Mouse (Mus musculus) kidney, adult 9 months (tissue): ENCODE data around the gene Hfe2.
"Not testable (repeated sequence)": the region's sequence is repeated elsewhere in the genome, so short reads cannot be mapped to it uniquely, and the experiment has no call there.

Source experiments
- DNase-seq: peaks from one replicate; pipeline ENCODE4 v3.0.0; 2022

Hfe2 gene

DNA sequence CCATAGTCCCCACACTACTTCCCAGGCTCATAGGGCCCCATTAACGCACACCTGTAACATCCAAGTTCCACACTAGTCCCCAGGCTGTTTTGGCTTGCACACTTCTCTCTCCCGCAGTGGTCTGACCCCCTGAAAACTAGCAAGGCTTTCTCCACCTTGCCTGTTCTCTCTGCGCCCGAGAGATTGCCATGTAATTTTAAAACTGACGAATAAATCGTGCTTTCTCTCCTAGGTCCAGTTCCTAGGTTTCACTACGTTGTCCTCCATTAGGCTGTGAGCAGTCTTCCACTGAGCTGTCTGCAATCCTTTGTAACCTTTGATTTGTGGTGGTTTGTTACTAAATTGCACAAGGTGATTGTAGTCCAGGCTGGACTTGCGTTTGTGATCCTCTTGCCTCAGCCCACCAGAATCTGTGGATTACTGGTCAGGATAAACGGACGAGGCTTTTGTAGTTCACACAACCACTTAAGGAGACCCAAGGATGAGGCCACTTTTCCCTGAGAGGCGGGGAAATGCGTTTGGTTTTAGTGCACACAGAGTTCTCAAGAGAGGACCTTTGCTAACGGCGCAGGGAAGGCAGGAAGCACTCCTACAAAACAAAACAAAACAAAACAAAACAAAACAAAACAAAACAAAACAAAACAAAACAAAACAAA, 28.2 kb upstream of the Hfe2 start:
- DNase-seq: not testable (repeated sequence)

- peak; percentile 82 for DNase-seq
These were observed 27.4 kb upstream of the Hfe2 start for GRCm38 (mm10) chr3:96497451-96498028.

DNA sequence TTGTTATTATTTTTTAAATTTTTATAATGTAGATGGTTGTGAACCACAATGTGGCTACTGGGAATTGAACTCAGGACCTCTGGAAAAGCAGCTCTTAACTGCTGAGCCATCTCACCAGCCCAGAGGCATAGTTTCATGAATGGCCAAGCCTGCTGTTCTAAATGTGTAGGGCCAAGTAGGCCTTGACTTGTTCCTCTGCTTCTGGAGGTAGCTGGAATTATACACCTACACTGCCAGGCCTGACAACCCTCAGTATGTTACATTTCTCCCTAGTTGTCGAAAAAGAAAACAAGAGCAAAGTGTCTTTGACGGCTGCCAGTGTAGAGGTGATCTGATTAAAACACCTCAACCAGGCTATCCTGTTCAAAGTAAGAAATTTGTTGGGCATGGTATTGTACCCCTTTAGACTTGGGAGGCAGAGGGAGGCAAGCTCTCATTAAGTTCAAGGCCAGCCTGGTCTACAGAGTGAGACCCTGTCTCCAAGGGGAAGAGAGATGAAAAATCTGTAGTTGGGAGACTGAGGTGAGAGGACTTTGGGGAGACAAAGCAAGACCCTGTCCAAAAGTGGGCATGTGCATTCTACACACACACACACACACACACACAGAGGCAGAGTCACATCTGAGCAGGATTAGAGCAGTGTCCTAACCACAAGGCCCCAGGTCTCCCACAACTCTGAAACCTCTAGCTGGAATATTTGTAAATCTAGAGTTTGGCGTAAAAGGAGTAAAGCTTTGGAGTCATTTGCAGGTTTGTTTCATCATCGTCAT, 26.3 kb upstream of the Hfe2 start:
- no peak for DNase-seq

DNA sequence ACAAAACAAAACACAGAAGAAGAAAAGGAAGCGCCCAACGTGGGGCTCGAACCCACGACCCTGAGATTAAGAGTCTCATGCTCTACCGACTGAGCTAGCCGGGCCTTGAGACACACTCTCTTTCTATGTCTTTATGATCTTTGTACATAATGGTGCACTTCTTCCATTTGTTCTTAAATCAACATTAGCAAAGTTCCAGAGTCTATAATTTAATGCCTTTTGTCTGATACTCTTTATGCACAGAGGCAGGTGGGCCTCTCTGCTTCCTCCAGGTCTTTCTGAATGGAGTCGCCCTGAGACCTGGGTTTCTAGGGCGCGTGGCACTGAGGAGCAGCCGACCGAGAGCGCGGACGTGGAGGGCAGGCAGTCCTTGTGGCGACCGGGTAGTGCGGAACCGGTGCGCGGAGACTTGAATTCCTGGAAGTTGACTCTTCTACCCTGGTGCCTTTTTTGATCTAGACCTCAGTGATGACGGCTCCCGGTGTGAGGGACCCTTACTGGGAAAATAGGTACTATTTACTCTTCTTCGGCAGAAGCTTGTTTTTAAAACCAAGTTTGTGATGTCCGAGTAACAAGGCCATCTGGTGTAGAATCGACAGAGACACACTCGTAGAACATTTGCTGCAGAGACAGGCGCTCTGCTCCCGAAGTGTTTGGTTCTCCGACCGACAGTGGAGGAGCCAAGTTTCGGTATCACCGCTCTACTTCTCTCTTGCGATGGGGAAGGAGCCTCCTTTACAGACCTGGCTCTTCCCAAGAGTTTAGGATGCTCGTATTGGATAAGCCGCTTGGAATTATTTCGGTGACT, 25.3 kb upstream of the Hfe2 start:
- peak; percentile 86 for DNase-seq

- peak; percentile 97 for DNase-seq
These were observed 24.7 kb upstream of the Hfe2 start for GRCm38 (mm10) chr3:96500289-96500621.

- DNase-seq: peak; percentile 92
These were observed 24.2 kb upstream of the Hfe2 start for GRCm38 (mm10) chr3:96500691-96501265.

DNA sequence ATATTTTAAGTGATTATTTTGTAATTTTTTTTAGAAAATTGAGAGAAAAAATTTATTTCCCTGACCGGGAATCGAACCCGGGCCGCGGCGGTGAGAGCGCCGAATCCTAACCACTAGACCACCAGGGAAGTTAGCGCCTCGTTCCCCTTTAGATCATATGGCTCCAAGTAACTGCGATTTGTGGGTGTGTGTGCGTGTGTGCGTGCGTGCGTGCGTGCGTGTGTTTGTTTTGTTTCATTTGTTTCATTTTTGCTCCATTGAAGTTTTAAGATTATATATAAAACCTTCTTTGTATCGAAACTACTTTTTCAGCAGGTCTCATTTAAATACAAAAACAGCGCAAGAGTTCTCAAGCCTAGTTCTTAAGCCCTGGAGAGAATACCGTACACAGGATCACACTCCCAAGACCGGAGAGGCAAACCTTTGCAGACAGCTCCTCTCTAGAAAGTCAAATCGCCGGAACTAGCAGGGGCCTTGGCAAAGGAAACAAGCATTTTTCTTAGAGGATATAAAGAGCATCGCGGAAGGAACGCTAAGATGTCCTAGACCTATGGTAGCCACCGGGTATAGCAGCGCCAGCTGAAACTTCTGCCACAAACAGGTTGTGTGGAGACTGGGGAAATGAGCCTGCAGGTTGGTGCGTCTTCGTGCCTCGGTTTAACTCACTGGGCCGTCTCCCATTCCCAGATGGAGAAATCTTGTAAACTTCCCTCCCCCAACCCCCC, 23.4 kb upstream of the Hfe2 start:
- DNase-seq: peak; percentile 89

- peak; percentile 26 for DNase-seq
These were observed 22.5 kb upstream of the Hfe2 start for GRCm38 (mm10) chr3:96502181-96503082.

GRCm38 (mm10) chr3:96503083-96503450, 21.9 kb upstream of the Hfe2 start:
- peak; percentile 79 for DNase-seq

DNA sequence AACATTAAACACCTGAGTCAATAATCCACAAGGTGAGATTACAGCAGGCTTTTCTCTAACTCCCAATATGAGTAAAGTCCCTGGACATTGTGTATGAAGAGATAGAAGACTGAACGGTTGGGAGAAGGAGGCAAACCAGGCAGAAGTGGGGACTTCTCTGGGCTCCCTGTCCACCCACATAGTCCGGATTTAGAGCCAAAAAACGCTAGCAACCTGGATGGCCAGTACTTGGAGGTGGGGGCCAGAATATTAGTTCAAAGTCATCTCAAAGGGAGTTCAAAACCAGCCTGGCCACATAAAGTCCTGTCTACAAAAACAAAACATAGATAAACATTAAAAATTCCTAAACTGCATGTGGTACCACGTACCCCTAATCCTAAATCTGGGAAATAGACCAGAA, 21.0 kb upstream of the Hfe2 start:
- no peak for DNase-seq

DNA sequence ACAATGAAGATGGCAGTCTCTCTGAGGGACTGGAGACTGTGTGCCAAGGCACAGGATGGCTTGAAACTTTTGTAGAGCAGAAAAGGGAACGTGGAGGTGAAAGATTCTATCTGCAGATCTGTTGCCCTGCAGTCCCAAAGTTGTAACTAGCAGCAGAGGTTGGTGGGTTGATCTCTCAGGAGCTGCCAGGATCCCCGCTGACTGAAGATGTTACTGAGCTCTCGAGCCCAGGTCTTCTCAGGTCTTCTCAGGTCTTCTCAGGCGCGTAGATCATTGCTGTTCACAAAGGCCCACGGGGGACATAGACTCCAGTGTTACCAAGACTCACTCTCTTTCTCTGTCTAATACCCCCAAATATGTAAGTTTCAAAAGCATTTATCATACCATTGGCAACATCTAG, 20.0 kb upstream of the Hfe2 start:
- no peak for DNase-seq

DNA sequence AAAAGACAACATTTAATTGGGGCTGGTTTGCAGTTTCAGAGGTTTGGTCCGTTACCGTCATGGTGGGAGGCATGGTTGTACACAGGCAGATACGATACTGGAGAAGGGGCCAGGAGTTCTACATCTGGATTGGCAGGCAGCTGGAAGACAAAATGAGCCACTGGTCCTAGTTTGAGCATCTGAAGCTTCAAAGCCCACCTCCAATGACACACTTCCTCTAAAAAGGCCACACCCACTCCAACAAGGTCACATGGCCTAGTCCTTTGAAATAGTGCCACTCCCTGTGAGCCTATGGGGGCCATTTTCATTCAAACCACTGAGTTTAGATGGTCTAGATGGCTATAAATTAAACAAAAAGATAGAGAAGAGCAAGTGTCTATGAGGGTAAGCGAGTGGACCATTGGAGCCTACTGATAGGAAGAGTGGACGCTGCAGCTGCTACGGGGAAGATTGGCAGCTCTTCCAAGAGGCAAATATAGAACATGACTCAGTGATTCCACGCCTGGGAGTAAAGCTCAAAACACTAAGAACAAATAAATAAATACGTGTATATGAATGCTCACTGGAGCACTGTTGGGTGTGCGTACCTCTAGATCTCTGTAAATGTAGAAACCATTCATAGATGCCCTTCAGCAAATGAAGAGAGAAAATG, 18.4 kb upstream of the Hfe2 start:
- DNase-seq: no peak

DNA sequence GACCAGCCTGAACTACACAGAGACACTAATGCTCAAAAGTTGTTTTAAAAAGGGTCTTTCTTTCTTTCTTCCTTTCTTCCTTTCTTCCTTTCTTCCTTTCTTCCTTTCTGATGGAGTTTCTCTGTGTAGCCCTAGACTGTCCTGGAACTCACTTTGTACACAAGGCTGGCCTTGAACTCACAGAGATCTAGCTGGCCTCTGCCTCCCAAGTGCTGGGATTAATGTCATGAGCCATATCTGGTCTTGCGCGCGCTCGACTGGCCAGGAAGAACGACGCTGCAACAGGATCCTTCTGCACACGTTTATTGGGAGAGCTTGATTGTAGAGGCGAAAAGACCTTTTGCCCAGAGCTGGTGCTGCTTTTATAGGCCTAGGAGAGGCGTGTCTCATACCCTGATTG, 17.0 kb upstream of the Hfe2 start:
- not testable (repeated sequence) for DNase-seq

DNA sequence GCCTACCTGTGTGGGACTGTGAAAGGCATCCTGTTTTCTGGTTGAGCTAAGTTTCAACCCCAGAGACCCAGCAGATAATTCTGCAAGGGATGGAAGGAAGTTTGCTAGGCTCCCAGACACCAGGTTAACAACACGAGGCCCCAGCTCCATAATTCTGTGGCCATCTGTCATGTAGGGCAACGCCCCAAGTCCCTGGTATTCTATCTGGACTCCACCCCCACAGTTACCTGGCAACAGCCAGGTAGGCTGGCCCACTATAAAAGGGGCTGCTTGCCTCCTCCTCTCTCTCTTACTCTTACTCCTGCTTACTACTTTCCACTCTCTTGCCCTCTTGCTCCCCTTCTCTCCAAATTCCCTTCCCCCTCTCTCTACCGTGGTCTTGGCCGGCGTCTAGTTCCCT, 4.8 kb upstream of the Hfe2 start:
- no peak for DNase-seq

DNA sequence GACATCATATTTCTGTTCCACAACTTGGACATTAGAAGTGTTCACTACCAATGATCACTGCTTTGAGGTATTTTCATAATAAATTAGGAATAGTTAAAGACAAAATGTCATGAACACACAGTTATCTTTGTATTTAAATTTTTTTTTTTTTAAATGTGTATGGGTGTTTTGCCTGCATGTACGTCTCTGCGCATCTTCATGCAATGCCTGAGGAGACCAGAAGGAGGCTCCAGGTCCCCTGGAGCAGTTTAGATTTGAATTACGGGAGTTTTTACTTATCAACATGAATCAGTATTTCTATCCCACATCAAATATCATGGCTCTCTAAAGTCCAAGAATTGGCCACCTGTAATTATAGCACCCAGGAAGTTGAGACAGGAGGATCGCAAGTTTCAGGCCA, 2.8 kb upstream of the Hfe2 start:
- DNase-seq: no peak

DNA sequence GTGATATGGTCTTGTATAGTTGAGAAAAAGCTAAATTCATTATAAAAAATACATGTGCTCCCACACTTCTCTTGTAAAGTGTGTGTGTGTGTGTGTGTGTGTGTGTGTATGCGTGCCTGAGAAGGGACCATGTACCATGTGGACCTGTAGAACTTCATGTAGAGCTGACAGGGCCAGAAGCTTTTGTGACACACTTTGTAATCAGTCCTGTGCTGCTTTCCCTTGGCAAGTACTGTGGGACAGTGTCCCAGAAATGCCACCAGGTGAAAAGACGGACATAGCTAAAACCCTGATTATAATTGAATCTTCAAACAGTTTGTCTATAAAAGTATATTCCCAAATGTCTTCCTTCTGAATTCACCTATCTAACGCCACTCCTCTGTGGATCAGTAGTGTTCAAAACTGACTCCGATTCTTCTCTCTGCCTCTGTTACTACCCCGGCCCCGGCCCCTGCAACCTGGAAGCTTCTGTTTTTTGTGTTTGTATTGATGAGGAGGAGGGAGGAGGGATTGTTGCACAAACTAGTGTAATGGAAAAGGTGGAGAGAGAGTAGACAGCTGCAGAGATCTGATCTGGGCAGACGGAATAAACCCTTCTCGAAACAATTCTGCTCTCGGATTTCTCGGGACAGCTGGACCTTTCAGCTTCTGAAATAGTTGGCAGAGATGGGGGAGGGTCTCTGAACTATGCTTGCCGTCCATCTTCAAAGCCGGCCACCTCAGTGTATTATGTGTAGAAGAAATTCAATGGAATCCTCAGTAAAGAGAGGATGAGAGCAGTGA, 753 bp upstream of the Hfe2 start:
- DNase-seq: no peak

GRCm38 (mm10) chr3:96526013-96526762, 1.2 kb downstream of the Hfe2 start:
- no peak for DNase-seq

DNA sequence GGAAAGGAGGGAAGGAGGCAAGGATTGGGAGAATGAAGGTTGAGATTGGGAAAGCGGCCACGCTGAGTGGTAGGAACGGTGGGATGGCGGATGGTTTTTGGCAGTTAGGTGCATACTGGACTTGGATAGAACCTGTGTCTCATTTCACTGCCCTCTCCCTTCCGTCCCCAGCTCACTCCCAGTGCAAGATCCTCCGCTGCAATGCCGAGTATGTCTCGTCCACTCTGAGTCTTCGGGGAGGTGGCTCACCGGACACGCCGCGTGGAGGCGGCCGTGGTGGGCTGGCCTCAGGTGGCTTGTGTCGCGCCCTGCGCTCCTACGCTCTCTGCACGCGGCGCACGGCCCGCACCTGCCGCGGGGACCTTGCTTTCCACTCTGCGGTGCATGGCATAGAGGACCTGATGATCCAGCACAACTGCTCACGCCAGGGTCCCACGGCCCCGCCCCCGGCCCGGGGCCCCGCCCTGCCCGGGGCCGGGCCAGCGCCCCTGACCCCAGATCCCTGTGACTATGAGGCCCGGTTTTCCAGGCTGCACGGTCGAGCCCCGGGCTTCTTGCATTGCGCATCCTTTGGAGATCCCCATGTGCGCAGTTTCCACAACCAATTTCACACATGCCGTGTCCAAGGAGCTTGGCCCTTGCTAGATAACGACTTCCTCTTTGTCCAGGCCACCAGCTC, 2.0 kb downstream of the Hfe2 start:
- DNase-seq: no peak

DNA sequence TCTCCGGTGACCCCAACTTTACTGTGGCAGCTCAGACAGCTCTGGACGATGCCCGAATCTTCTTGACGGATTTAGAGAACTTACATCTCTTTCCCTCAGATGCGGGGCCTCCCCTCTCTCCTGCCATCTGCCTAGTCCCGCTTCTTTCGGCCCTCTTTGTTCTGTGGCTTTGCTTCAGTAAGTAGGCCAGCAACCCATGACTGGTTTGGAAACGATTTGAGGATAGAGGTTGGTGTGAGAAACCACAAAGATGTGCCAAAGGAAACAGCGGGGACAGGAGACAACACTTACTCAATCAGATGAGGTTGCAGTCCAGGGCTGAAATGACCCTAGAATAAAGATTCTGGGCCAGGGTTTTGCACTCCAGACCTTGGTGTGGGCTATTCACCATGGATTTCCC, 3.5 kb downstream of the Hfe2 start:
- no peak for DNase-seq
